Mouse (Mus musculus): ENCODE measurements at regions not wholly inside any gene's neighbourhood (a gene's known extent, or its start where the extent isn't known, plus 50 kb on each side); places are given as distances from the start of the nearest gene placed in this dataset.
A peak's percentile ranks its signal among the peaks of the same experiment; 100 is the strongest.

DNA sequence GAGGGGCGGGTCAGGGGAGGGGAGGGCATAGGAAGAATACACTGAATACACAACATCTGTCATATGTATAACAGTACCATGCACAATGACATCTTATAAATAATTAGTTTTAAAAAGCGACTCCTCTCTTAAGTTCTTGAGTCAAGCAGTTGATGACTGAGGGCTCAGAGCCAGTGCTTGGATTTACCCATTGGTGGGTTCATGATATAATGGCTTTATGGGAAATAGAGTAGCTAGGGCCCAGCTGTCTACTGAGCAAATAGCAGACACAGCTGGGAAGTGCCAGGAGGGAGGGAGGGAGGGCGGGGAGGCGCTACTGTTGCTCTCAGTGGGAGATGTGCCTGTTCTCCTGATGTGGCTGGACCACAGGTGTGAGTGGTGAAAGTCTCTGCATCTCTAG is 268.5 kb downstream of the Matn1 start:
- DNase-seq (ENCODE audit: low spot score): no peak

- no peak for DNase-seq (ENCODE audit: low spot score)
These were observed 271.5 kb downstream of the Matn1 start for GRCm38 (mm10) chr4:131215682-131216081.

- no peak for DNase-seq (ENCODE audit: low spot score)
These were observed 272.2 kb downstream of the Matn1 start for GRCm38 (mm10) chr4:131216361-131216760.

GRCm38 (mm10) chr4:131217083-131217482 is 272.9 kb downstream of the Matn1 start:
- no peak for DNase-seq (ENCODE audit: low spot score)

DNA sequence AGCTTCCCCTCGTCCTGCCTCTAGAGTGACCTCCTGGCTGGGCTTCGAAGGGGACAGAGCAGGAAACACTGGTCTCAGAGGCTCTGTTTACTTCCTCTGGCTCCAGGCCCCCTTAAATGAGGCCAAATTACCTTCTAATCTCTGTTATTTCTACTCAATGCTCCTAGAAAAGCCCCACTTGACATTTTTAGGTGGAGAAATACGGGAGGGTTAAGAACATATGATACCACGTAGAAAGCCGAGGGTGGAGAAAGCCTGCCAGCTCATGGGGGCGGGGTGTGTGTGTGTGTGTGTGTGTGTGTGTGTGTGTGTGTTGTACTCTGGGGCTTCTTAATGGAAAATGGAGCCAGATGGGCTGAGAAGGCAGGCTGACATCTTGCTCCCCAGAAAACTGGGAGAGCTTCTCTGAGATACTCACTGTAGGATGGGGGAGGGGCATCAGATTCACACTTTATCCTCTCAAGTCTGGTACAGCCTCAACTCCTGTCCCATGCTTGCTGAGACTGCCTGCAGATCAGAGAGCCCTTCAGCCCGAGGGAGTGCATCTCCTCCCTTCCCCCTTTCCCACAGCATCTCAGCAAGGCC is 273.5 kb downstream of the Matn1 start:
- DNase-seq (ENCODE audit: low spot score): no peak

- no peak for DNase-seq (ENCODE audit: low spot score)
These were observed 276.8 kb downstream of the Matn1 start for GRCm38 (mm10) chr4:131220966-131221365.

GRCm38 (mm10) chr4:131230361-131230760 is 286.2 kb downstream of the Matn1 start:
- DNase-seq (ENCODE audit: low spot score): no peak

GRCm38 (mm10) chr4:131236611-131237031 is 292.4 kb downstream of the Matn1 start:
- DNase-seq (ENCODE audit: low spot score): no peak

DNA sequence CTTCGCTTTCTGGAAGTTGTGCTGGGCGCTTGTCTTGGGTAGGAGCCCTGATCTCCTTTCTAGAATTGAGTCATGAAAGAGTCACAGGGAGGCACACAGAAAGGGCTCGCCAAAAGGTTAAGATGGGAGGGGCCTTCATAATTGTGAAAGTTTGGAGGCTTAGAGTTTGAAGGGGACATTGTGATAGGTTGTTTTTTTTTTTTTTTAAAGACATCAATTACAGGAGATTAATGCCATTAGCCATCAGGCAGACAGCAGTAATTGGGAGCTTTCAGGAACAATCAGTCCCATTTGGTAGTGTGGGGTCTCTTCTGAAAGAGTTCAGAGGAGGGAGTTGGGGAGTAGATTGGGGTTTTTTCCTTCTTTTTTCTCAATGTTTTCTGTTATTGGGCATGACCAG is 294.4 kb downstream of the Matn1 start:
- no peak for DNase-seq (ENCODE audit: low spot score)

DNA sequence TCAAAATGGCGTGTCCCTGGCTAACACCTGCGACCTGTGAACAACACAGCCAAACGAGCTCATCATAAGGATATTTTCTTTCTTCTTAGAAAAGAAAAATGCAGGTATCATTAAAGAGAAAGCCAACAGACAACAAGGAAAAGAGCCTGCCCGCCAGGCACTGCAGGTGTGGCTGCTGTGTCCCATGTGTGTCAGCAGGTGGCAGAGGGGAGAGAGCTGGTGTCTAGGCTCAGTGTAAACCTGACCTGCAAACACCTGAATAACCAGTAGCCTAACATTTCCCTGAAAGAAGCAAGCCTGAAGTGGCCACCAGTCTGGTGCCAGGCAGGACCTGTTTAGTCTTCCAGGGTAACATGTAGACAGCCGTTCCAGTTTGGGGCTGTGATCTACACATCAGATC is 294.9 kb downstream of the Matn1 start:
- no peak for DNase-seq (ENCODE audit: low spot score)

DNA sequence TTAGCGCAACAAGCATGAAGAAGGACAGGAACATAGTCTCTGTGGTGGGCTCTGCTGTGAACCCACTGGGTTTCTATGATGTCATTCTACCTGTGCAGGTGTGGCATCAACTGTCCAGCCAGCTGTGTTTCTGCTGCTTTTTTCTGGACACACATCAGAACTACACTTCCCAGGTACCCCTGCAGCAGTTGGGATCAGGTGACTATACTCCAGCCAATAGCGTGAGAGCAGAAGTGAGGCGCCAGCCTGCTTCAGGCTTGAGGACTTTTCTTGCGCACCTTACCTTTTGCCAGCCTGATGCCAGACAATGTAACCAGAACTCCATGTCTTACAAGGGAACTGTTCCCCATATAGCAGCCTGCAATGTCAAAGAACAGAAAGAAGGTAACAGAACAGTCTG is 296.3 kb downstream of the Matn1 start:
- DNase-seq (ENCODE audit: low spot score): no peak

DNA sequence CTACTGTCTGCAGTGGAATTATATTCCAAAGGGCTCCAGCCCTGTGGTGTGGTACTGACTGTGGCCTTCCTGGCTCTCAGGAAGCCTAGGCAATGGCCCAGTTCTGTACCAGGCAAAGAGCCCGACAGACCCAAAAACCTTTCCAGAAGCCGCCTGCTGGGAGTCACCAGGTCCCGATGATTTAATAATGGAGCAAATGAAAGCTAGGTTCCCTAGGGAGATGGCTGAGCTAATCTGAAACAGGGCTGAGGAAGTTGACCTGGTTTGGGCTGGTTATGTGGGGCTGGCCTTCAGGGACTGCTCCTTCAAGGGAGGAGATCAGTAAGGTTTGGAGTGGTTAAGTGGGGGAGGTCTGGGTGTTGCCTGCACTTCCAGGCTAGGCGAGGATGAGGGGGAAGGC is 298.1 kb downstream of the Matn1 start:
- no peak for DNase-seq (ENCODE audit: low spot score)

- DNase-seq (ENCODE audit: low spot score): no peak
These were observed 299.7 kb downstream of the Matn1 start for GRCm38 (mm10) chr4:131243744-131244387.

DNA sequence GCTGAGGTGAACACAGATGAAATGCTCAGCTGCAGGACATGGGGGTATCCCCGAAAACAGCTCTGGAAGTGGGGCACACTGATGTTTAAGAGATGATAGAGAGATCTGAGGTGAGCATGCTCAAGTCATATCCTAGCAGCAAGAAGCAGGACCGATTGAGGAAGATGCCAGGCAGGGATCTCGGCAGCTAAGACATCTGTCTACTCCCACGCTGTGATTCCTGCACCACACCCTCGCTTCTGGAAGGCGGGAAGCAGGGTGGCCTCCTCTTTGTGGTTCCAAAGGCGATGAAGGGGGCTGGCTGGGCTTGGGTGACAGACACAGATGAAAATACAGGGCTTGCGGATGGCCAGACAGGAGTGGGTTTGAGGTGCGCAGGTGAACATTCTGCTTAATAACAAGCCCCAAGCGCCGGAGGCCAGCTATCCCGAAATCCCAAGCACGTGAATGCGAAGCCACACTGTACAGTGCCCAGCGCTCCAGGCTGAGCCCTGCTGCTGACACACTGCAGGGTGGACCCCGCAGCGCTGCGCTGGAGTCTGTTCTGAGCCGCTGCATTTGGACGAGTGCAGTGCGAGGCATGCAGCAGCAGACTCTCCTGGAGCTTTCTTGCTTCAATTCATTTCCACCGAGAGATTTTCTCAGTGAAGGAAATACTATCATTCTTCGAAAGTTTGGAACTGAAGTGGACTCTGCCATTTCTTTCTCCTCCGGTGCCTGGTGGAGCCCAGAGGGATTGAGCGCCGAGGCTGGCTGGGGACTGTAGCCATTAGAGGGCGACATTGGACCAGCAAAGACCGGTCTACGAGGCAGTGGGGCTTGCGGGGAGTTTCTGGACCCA is 308.6 kb downstream of the Matn1 start:
- no peak for DNase-seq (ENCODE audit: low spot score)

DNA sequence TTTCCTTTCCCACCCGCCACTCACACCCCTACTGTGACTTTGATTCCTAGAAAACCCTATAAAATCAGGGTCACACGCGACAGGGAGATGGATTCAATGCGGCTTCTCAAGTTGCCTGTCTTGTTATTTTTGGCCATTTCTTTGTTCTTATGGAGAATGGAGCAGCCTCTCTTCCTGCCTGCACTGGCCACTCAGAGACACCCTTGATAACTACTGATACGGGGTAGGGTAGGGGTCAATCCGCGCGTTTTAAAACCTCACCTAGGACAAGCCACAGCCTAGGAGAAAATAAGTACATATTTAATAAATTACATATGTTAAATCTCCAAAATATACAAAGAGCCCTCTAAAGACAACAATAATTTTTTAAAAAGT is 309.2 kb downstream of the Matn1 start:
- no peak for DNase-seq (ENCODE audit: low spot score)

DNA sequence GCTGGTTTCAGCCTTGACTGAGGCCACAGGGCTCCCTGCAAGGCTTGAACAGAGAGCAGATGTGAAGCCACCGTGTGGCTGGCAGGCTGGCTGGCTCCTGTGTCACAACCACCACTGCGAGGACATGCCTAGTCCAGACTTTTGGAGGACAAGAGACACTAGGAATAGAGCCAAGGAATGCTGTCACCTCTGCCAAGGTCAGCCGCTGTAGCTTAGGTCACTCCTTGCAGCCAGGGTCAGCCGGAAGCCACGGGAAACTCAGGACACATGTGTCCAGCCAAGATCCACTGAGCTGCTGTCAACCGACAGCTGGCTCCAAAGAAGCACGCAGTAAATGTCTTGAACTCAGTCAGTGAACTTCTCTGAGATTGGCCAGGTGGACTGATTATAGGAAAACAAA is 310.1 kb downstream of the Matn1 start:
- DNase-seq (ENCODE audit: low spot score): peak; percentile 2

GRCm38 (mm10) chr4:131254691-131255090 is 310.5 kb downstream of the Matn1 start:
- DNase-seq (ENCODE audit: low spot score): no peak

GRCm38 (mm10) chr4:131261236-131261635 is 317.1 kb downstream of the Matn1 start:
- no peak for DNase-seq (ENCODE audit: low spot score)

- no peak for DNase-seq (ENCODE audit: low spot score)
These were observed 318.7 kb downstream of the Matn1 start for GRCm38 (mm10) chr4:131262909-131263308.

DNA sequence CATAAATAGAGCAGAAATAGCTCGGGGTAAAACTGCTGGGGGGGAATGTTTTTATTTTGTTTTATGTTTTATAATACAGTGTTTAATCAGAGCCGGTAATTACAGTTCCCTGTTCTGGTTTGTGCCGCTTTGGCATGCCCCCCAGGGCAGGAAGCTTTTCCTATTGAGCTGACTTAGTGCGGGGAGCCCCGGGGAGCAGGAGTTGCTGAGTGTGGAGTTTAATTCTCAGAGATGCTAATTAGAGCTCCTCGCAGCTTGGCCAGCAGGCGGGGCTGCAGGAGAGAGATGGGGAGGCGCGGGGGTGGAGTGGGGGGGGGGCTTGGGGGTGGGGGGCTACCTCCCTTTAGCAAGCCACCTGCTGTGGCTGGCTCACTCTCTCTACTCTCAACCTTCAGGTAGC is 322.6 kb downstream of the Matn1 start:
- no peak for DNase-seq (ENCODE audit: low spot score)

DNA sequence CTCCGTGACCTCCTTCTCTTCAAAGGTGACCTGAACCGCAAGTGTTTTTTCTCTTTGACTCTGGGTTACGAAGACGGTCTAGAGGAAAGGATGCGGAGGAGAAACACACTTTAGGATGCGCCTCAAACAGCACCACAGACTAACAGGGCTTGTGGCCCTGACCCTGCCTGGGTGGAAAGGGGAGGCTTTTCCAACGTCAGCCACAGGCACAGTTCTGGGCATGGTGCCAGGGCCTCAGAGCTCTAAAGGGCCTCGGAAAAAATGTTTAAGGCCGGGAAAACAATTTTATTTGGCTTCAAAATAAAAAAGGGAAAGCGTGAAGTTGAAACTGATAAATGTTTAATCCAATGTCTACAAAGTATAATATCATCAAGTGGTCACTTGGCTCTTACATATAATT is 323.6 kb downstream of the Matn1 start:
- no peak for DNase-seq (ENCODE audit: low spot score)

GRCm38 (mm10) chr4:131270192-131270591 is 326.0 kb downstream of the Matn1 start:
- DNase-seq (ENCODE audit: low spot score): no peak

- no peak for DNase-seq (ENCODE audit: low spot score)
These were observed 327.9 kb downstream of the Matn1 start for GRCm38 (mm10) chr4:131272060-131272459.

Data from adipocyte (in vitro differentiated cells).